ENCODE assay signal across 7 mouse cellular contexts in genomic region chr15:85505118-85505925, GRCm38 (mm10). TPM values are rescaled to one million over a fixed set of nuclear protein-coding genes. Genes with fewer than 3 reads are reported as not detected.
A peak's percentile ranks its signal among the peaks of the same experiment; 100 is the strongest.
DNase-seq lines count a peak whose midpoint lies in the region; ATAC-seq lines count a peak whose summit lies in the region.

No protein-coding gene starts in this region.

- H3K4me2 ChIP-seq in embryonic facial prominence, embryonic 13.5 days, result peak overlapping the region; percentile 3; the same call in 1 of the 2 replicates
- H3K4me2 ChIP-seq in heart, embryonic 15.5 days, result peak overlapping the region; percentile 30; the same call in 1 of the 2 replicates

- 43% methylated on average over 14 of the region's 14 CpGs for WGBS in embryonic facial prominence, embryonic 13.5 days
- WGBS in heart, embryonic 15.5 days, result 45% methylated on average over 14 of the region's 14 CpGs

- H3K9me3 ChIP-seq in embryonic facial prominence, embryonic 13.5 days, result no peaks in the 10 kb centered on the region
- H3K9me3 ChIP-seq in heart, embryonic 15.5 days (replicated peaks), result no peaks in the 10 kb centered on the region

- H3K27ac ChIP-seq in embryonic facial prominence, embryonic 13.5 days, result no peak overlapping the region
- H3K27ac ChIP-seq in heart, embryonic 15.5 days, result no peak overlapping the region

- no peak overlapping the region for H3K4me3 ChIP-seq in embryonic facial prominence, embryonic 13.5 days
- H3K4me3 ChIP-seq in heart, embryonic 15.5 days, result no peak overlapping the region

- H3K27me3 ChIP-seq in embryonic facial prominence, embryonic 13.5 days, result no peaks in the 10 kb centered on the region
- peaks cover 6% of the 10 kb centered on the region; the same call in 1 of the 2 replicates for H3K27me3 ChIP-seq in heart, embryonic 15.5 days

- H3K36me3 ChIP-seq in embryonic facial prominence, embryonic 13.5 days, result no peaks in the 10 kb centered on the region
- H3K36me3 ChIP-seq in heart, embryonic 15.5 days, result no peaks in the 10 kb centered on the region

- peak; percentile 24 for DNase-seq in layer of hippocampus, adult 9-11 months
- no peak for DNase-seq in layer of hippocampus, adult 9-10 months (ENCODE audit: low spot score)
- DNase-seq in lung, postnatal 36 days, result peak; percentile 52
- no peak for DNase-seq in thymus, postnatal 25 days
- no peak for DNase-seq in B cell, adult 2 months

- 0 out of 2 replicates have a peak overlapping the region, but pooled peaks have one; percentile 52 for H3K9ac ChIP-seq in embryonic facial prominence, embryonic 13.5 days
- H3K9ac ChIP-seq in heart, embryonic 15.5 days, result no peak overlapping the region

- peak; percentile 68; the same call in 1 of the 2 replicates for ATAC-seq in embryonic facial prominence, embryonic 13.5 days (ENCODE audit: insufficient number of reproducible peaks, insufficient read depth, low FRiP score, low TSS enrichment, low read depth)
- ATAC-seq in heart, embryonic 15.5 days (replicated peaks; ENCODE audit: insufficient number of reproducible peaks, insufficient read depth, low FRiP score, low read depth), result peak; percentile 61

- H3K4me1 ChIP-seq in embryonic facial prominence, embryonic 13.5 days, result peaks cover 22% of the 10 kb centered on the region
- peaks cover 6% of the 10 kb centered on the region; the same call in 1 of the 2 replicates for H3K4me1 ChIP-seq in heart, embryonic 15.5 days (replicated peaks)

RNA-seq across cellular contexts. Expression of gene 7530416G11Rik, which starts 2.3 kb away (rescaled TPM):
- polyA plus RNA-seq in embryonic facial prominence, embryonic 13.5 days (2015; fragmentation: Nextera tagmentation; extraction: Ambion mirVana), result not detected in 2 replicates
- not detected in 2 replicates for polyA plus RNA-seq in heart, embryonic 15.5 days (2015; fragmentation: Nextera tagmentation; extraction: Ambion mirVana)

Comparison
In these comparisons a context has a peak if more than half of its experiments do, and no peak if none do; other contexts are left out.
1. DNase-seq: peak in layer of hippocampus, adult 9-11 months (single experiment) and lung, postnatal 36 days (single experiment); none in layer of hippocampus, adult 9-10 months (single experiment), thymus, postnatal 25 days (single experiment) and B cell, adult 2 months (0 of 2).